ENCODE assay signal across 16 mouse cellular contexts in the genomic region with DNA sequence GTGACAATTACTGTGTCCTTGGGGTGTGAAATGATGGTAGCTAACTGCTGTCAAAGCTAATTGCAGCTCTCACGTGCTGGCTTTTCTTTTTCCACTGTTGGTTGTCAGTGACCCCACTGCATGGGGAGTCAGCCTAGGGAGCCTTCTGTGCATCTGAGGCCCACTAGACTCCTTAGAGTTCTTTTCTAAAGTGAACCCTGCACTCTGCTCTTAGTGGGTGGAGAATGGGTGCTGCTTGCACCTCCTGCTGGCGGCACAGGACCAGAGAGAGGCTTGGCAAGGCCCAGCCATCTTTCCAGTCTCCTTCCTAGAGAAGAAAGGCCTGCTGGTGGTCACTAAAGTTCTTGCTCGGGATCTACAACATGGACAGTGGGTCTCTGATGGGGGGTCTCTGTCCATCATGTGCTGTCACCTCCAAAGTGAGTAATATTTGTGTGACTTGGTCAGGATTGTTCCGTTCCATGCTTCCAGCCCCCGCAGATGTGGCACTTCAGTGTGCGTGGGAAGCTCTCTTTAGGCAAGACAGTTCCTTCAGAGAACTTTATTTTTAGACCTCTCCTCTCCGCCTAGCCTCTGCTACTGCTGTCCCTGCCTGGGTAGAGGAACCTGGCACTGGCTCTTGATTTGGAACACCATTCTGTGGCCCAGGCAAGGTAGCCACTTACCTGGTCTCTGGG. TPM values are rescaled to one million over a fixed set of nuclear protein-coding genes. Genes with fewer than 3 reads are reported as not detected.
DNase-seq lines count a peak whose midpoint lies in the region; ATAC-seq and TF ChIP-seq lines count a peak whose summit lies in the region.
"Had no signal": no experiment of that assay in that cellular context is flagged by ENCODE, and none has a peak within 500 bp of the region (broad histone marks: within the 10 kb centered on the region; RNA-seq: fewer than 3 reads in every experiment).

No protein-coding gene starts in this region.

- TF ChIP-seq POLR2A in brain, embryonic 14.5 days (IDR thresholded peaks at IDR 0.05; ENCODE audit: borderline replicate concordance, extremely low read depth, insufficient read depth, insufficient read length, poor library complexity, severe bottlenecking): no peak

- intact Hi-C loops in left cerebral cortex, postnatal 25 days (cut with DNase I): no loop called here

- no peak overlapping the region for H3K4me2 ChIP-seq in heart, embryonic 13.5 days
- H3K4me2 ChIP-seq: limb, embryonic 15.5 days had no signal

- peak overlapping the region; percentile 36 for H3K27ac ChIP-seq in heart, embryonic 13.5 days (replicated peaks)
- H3K27ac ChIP-seq: limb, embryonic 15.5 days; midbrain, embryonic 10.5 days had no signal

- no peak overlapping the region for H3K9ac ChIP-seq in heart, embryonic 13.5 days
- H3K9ac ChIP-seq: limb, embryonic 15.5 days; liver, postnatal 0 days had no signal

- peaks cover 10% of the 10 kb centered on the region; the same call in 1 of the 2 replicates for H3K36me3 ChIP-seq in heart, embryonic 13.5 days

- no peak for ATAC-seq in heart, embryonic 13.5 days (ENCODE audit: extremely low read depth, insufficient number of reproducible peaks, low FRiP score, low TSS enrichment)
- ATAC-seq: CD4-positive, CD25-positive, alpha-beta regulatory T cell, adult 4 months; liver, postnatal 0 days had no signal

- no peak for TF ChIP-seq CTCF in brain, embryonic 14.5 days (IDR thresholded peaks at IDR 0.05; ENCODE audit: borderline replicate concordance, extremely low read depth, insufficient read depth, insufficient read length)

- peaks cover 24% of the 10 kb centered on the region for H3K4me1 ChIP-seq in heart, embryonic 13.5 days
- H3K4me1 ChIP-seq: limb, embryonic 15.5 days had no signal

- 55% methylated on average over 7 of the region's 7 CpGs for WGBS in heart, embryonic 13.5 days

- H3K9me3 ChIP-seq in heart, embryonic 13.5 days: no peaks in the 10 kb centered on the region
- H3K9me3 ChIP-seq: limb, embryonic 15.5 days; midbrain, embryonic 10.5 days had no signal

- H3K27me3 ChIP-seq in heart, embryonic 13.5 days (replicated peaks): 0 out of 2 replicates have a peak, but pooled peaks cover 2% of the 10 kb centered on the region
- H3K27me3 ChIP-seq: limb, embryonic 15.5 days had no signal

- no peak overlapping the region for H3K4me3 ChIP-seq in heart, embryonic 13.5 days
- H3K4me3 ChIP-seq: limb, embryonic 15.5 days; midbrain, embryonic 10.5 days; myocyte had no signal

- DNase-seq in heart, adult 8-10 months (ENCODE audit: low spot score): no peak
- peak; percentile 84 for DNase-seq in brain, adult 2 months (ENCODE audit: low read depth, low spot score)
- peak; percentile 39 for DNase-seq in brain, embryonic 14.5 days (ENCODE audit: low read depth)
- peak; percentile 47 to 82 for DNase-seq in left cerebral cortex, postnatal 25 days (ENCODE audit: low spot score in 2 of 2)
- no peak for DNase-seq in ovary, postnatal 14 days (ENCODE audit: low spot score)
- no peak for DNase-seq in embryo, embryonic 11 days
- no peak for DNase-seq in kidney, postnatal 25 days
- DNase-seq: adrenal gland, adult 8-10 months; cerebellum, adult 9-10 months; liver, postnatal 0 days; thymus, postnatal 36 days had no signal

RNA-seq across cellular contexts. Expression of a gene that starts 30.5 kb away (rescaled TPM):
- polyA plus RNA-seq in heart, embryonic 13.5 days (2015; fragmentation: Nextera tagmentation; extraction: Ambion mirVana): 1.6 and 1.7 TPM in 2 replicates
- 1 to 10 TPM; 2.0 to 4.3 (median 2.8) TPM for total RNA-seq in heart, adult 8-10 months (2022)
- 42.6 and 50.8 TPM in 2 replicates for polyA plus RNA-seq in brain, embryonic 14.5 days (2012; rRNA removed)
- total RNA-seq in left cerebral cortex, postnatal 25 days (2021): 100 to 1,000 TPM; 151 to 153 TPM

Comparison
In these comparisons a context has a peak if more than half of its experiments do, and no peak if none do; other contexts are left out.
1. DNase-seq: peak in brain, adult 2 months (single experiment), brain, embryonic 14.5 days (single experiment) and left cerebral cortex, postnatal 25 days (2 of 2); none in heart, adult 8-10 months (single experiment), ovary, postnatal 14 days (single experiment), embryo, embryonic 11 days (single experiment) and kidney, postnatal 25 days (0 of 2).
2. RNA of a gene that starts 30.5 kb away (total RNA-seq): 151 to 153 TPM in left cerebral cortex, postnatal 25 days; 2.0 to 4.3 TPM in heart, adult 8-10 months; every median in the first group is over 10 times any median in the second.